Mouse (Mus musculus) limb, embryonic 13.5 days (tissue): Measurements from ENCODE around the gene Sec13. TPM values are rescaled to one million over a fixed set of nuclear protein-coding genes. Genes with fewer than 3 reads are reported as not detected.

Experiments
- ATAC-seq: fragments of 200-750 bp; cut with Nextera tagmentation; 2 replicates; pipeline ENCODE4 v1.8.0; 2017; ENCODE audit warnings: low read depth, moderate number of reproducible peaks, moderate TSS enrichment; ENCODE audit not compliant: low FRiP score
- H3K27ac ChIP-seq: fragments of 300-500 bp; sonication (generic); 2 replicates; pipeline ENCODE4 v1.5.1; 2015; ENCODE audit warnings: inconsistent platforms, mild to moderate bottlenecking, moderate library complexity
- H3K27me3 ChIP-seq: fragments of 300-500 bp; sonication (generic); 2 replicates; pipeline ENCODE4 v1.6.1; 2015; ENCODE audit warnings: mild to moderate bottlenecking, inconsistent platforms
- H3K36me3 ChIP-seq: fragments of 300-500 bp; sonication (generic); 2 replicates; pipeline ENCODE4 v1.6.1; 2015; ENCODE audit warnings: inconsistent platforms, mild to moderate bottlenecking, moderate library complexity
- H3K4me1 ChIP-seq: fragments of 300-500 bp; sonication (generic); 2 replicates; pipeline ENCODE4 v1.6.1; 2015; ENCODE audit warnings: inconsistent platforms
- H3K4me2 ChIP-seq: fragments of 300-500 bp; sonication (generic); replicated peaks from 2 replicates; pipeline ENCODE4 v1.6.1; 2015; ENCODE audit warnings: inconsistent platforms, mild to moderate bottlenecking, moderate library complexity
- H3K4me3 ChIP-seq: fragments of 300-500 bp; sonication (generic); 2 replicates; pipeline ENCODE4 v1.5.1; 2015; ENCODE audit warnings: moderate library complexity, mild to moderate bottlenecking, inconsistent platforms
- H3K9ac ChIP-seq: fragments of 300-500 bp; sonication (generic); 2 replicates; pipeline ENCODE4 v1.6.1; 2015; ENCODE audit warnings: mild to moderate bottlenecking, inconsistent platforms
- H3K9me3 ChIP-seq: fragments of 300-500 bp; sonication (generic); 2 replicates; pipeline ENCODE4 v1.6.1; 2016; ENCODE audit warnings: inconsistent platforms
- WGBS: fragments of 180-500 bp; shearing (Covaris S2); methylation state at CpG from one replicate; pipeline ENCODE4 v1.1.7; 2015; 5-methylcytosine and 5-hydroxymethylcytosine counted together
- polyA plus RNA-seq: library from polyadenylated mRNA; unstranded; fragments of >200 nt; fragmentation: Nextera tagmentation; extraction: Ambion mirVana; gene quantifications from 2 replicates; pipeline ENCODE4 v1.2.1, GENCODE M21; 2015

The Sec13 gene
- polyA plus RNA-seq, 1 experiment from 2014 or later, result 321 TPM

DNA sequence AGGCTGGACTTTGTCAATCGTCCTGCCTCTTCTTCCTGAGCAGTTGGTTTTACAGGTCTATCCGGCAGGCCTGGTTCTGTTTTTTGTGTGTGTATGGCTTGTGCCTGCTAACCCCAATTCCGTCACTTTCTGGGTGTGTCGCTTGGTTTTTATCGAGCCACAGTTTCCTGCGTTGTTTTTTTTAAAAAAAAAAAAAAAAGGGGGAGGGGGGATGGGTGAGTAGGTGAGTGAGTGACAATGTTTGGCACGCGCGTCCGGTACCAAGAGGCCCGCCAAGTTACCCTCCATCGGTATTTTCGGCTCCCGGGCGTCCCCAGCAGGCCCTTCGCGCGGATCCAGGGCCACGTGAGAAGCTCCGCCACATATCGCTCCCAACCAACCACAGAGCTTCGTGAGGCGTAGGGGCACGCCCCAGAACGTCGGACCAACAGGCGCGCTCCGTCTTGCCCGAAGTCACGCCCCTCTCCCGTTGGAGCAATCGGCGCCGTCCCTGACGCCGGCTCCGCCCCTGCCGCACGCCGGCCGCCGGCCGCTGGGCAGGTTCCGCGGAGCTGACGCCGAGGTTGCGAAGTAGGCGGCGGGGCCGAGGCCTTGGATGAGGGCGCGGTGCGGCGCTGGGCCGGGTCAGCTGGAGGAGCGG, 43.8 kb downstream of the Sec13 start, which contains the start of gene Tatdn2:
Tatdn2 (plus strand) TSS at position 469 of the 640 bp plus-strand sequence.
- H3K9ac ChIP-seq, result peak within 1 kb of the TSS; percentile 88

GRCm38 (mm10) chr6:113695766-113696355, 44.7 kb downstream of the Sec13 start:
- Histone ChIP-seq H3K9me3 (no peaks in the 10 kb centered on the region), H3K9ac (peak overlapping the region; percentile 55), H3K27me3 (no peaks in the 10 kb centered on the region), H3K36me3 (peaks cover 14% of the 10 kb centered on the region), H3K4me2 (peak overlapping the region; percentile 60), H3K4me1 (peaks cover 32% of the 10 kb centered on the region), H3K4me3 (peak overlapping the region; percentile 93), H3K27ac (peak overlapping the region; percentile 84)
- WGBS, result 23% methylated on average over 4 of the region's 4 CpGs
- ATAC-seq, result no peak

More for the DNA sequence above, 43.8 kb downstream of the Sec13 start, which contains the start of gene Tatdn2:
- Histone ChIP-seq H3K36me3 (peaks cover 23% of the 10 kb centered on the region), H3K9me3 (no peaks in the 10 kb centered on the region), H3K27me3 (no peaks in the 10 kb centered on the region), H3K27ac (peak within 1 kb of the TSS; percentile 84), H3K4me3 (peak within 1 kb of the TSS; percentile 93), H3K4me2 (peak within 1 kb of the TSS; percentile 97), H3K4me1 (peaks cover 31% of the 10 kb centered on the region)
- peak; percentile 99 for ATAC-seq
- WGBS, result 0% methylated on average over 53 of the region's 58 CpGs

DNA sequence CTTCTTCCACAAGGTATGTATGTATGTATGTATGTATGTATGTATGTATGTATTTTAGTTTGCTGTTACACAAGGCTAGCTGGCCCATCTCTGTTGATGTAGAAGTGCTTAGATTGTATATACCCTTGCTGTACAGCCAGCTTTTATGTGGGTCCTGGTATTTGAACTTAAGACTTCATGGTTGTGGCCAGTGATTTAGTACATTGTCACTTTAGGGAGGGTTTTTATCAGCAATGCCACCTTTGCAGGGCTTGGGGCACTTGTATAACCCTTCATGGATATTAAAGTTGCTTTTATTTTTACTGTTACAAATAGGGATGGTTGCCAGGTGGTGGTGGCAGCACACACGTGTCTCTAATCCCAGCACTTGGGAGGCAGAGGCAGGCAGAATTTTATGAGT, 45.3 kb downstream of the Sec13 start:
- H3K4me2 ChIP-seq, result no peak overlapping the region
- H3K4me3 ChIP-seq, result no peak overlapping the region
- H3K4me1 ChIP-seq, result peaks cover 37% of the 10 kb centered on the region
- 26% methylated on average over 1 of the region's 1 CpGs for WGBS
- no peaks in the 10 kb centered on the region for H3K27me3 ChIP-seq
- no peak overlapping the region for H3K9ac ChIP-seq
- ATAC-seq, result no peak
- no peaks in the 10 kb centered on the region for H3K9me3 ChIP-seq
- peaks cover 8% of the 10 kb centered on the region for H3K36me3 ChIP-seq
- no peak overlapping the region for H3K27ac ChIP-seq

DNA sequence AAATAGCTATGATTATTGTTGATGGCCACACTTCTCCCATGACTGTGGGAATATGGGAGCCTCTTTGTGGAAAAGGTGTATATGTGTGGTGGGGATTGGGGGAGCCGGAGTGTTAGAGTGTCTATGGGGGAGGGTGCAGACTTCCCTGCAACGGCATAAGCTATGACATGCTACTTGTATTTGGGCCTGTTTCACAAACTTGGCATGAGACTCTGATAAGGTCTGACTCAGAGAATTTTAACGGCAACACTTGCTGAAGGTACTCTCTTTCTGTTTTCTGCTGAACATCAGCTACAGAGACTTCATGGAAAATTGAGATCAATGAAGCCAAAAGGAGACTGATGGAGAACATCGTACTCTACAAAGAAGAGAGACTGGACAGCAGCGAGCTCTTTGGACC, 47.2 kb downstream of the Sec13 start:
- no peak for ATAC-seq
- no peak overlapping the region for H3K27ac ChIP-seq
- no peaks in the 10 kb centered on the region for H3K27me3 ChIP-seq
- H3K9me3 ChIP-seq, result no peaks in the 10 kb centered on the region
- H3K36me3 ChIP-seq, result no peaks in the 10 kb centered on the region
- H3K4me2 ChIP-seq, result no peak overlapping the region
- 94% methylated on average over 5 of the region's 5 CpGs for WGBS
- peaks cover 28% of the 10 kb centered on the region for H3K4me1 ChIP-seq
- H3K9ac ChIP-seq, result no peak overlapping the region
- H3K4me3 ChIP-seq, result no peak overlapping the region

DNA sequence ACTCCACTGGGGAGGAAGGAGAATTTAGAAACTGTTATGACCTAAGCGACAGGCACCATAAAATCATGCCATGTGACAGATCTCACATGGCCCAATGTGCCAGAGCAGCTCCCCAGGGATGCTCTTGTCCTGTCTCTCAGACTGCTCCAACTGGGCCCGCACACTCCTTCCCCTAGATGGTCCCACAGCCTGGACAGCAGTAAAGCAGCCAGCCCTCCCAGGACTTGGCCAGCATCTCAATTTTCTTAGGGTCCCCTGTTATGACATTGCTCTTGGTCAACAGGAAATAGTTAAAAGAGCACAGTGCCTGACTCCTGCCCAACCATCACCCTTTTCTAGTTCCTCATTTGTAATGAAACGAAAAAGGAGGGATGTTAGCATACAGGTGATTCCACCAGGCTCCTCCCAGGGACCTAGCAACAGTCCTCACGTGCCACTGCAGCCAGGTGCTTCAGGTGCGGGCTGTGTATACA, 47.8 kb downstream of the Sec13 start:
- Histone ChIP-seq H3K9me3 (no peaks in the 10 kb centered on the region), H3K27me3 (no peaks in the 10 kb centered on the region), H3K4me1 (peaks cover 21% of the 10 kb centered on the region), H3K4me2 (no peak overlapping the region), H3K27ac (no peak overlapping the region), H3K4me3 (no peak overlapping the region), H3K9ac (no peak overlapping the region), H3K36me3 (no peaks in the 10 kb centered on the region)
- no peak for ATAC-seq
- 73% methylated on average over 5 of the region's 5 CpGs for WGBS

GRCm38 (mm10) chr6:113691084-113691462, 49.5 kb downstream of the Sec13 start:
- no peaks in the 10 kb centered on the region for H3K36me3 ChIP-seq
- H3K4me1 ChIP-seq, result peaks cover 17% of the 10 kb centered on the region
- no peaks in the 10 kb centered on the region for H3K27me3 ChIP-seq
- 65% methylated on average over 4 of the region's 4 CpGs for WGBS
- H3K9ac ChIP-seq, result peak overlapping the region; percentile 35; the same call in 1 of the 2 replicates
- H3K27ac ChIP-seq, result 0 out of 2 replicates have a peak overlapping the region, but pooled peaks have one; percentile 61
- no peak for ATAC-seq
- H3K4me2 ChIP-seq, result no peak overlapping the region; the same call in 1 of the 2 replicates
- H3K4me3 ChIP-seq, result no peak overlapping the region
- no peaks in the 10 kb centered on the region for H3K9me3 ChIP-seq

DNA sequence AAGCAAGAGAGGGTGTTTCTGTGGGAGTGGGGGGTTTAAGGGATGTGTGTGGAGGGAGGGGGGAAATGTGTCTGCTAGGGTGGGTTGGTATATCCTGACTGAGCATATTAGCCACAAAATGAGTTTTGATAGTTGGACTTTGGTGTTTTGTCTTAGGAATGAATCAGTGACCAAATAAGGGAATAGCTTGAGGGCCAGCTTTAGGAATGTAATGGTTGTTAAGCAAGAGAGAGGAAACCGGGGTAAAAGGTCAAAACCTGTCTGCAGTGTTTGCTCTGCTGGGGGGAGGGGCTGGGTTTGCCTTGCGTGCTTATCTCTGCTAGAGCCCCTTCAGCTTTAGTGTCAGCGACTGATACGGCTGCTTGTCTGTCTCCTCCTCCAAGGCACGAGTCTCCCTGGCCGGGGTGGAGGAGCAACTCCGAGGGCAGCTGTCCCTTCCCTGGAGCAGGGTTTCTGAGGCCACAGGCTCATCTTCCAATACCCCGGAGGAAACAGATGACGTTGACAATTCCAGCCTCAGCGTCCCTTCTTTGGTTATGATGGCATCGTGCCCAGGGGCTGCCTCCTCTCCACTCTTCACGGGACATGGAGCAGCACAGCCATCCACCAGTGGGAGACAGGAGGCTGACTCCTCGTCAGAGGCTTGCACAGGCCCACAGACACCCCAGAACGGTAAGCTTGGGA, 50.0 kb downstream of the Sec13 start:
- peaks cover 15% of the 10 kb centered on the region for H3K4me1 ChIP-seq
- 3% methylated on average over 14 of the region's 14 CpGs for WGBS
- H3K4me2 ChIP-seq, result peak overlapping the region; percentile 41
- peak; percentile 71 for ATAC-seq
- H3K27ac ChIP-seq, result peak overlapping the region; percentile 61; the same call in 1 of the 2 replicates
- H3K27me3 ChIP-seq, result no peaks in the 10 kb centered on the region
- H3K36me3 ChIP-seq, result no peaks in the 10 kb centered on the region
- peak overlapping the region; percentile 35; the same call in 1 of the 2 replicates for H3K9ac ChIP-seq
- H3K9me3 ChIP-seq, result no peaks in the 10 kb centered on the region
- H3K4me3 ChIP-seq, result no peak overlapping the region

DNA sequence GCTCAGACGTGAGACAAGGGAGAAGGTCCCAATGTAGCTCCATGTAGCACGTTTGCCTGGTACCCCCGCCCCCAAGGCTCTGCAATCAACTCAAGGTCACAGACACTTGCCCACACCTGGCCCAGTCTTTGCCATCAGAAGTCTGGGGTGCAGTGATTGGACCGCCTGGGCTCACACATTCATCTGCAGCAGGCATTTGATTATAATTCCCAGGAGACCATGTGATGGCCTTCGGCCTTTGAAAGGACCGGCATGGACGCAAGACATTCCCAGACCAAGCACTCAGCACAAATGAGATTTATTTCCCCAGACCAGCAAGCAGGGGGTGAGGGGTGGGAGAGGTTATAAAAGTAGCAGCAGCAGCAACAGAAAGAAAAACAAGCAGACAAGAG, 50.5 kb downstream of the Sec13 start:
- Histone ChIP-seq H3K36me3 (no peaks in the 10 kb centered on the region), H3K4me1 (peaks cover 15% of the 10 kb centered on the region), H3K27me3 (no peaks in the 10 kb centered on the region), H3K27ac (peak overlapping the region; percentile 61; the same call in 1 of the 2 replicates), H3K4me3 (no peak overlapping the region), H3K4me2 (peak overlapping the region; percentile 41), H3K9me3 (no peaks in the 10 kb centered on the region), H3K9ac (peak overlapping the region; percentile 19; the same call in 1 of the 2 replicates)
- 4% methylated on average over 7 of the region's 7 CpGs for WGBS
- ATAC-seq, result peak; percentile 26; the same call in 1 of the 2 replicates

DNA sequence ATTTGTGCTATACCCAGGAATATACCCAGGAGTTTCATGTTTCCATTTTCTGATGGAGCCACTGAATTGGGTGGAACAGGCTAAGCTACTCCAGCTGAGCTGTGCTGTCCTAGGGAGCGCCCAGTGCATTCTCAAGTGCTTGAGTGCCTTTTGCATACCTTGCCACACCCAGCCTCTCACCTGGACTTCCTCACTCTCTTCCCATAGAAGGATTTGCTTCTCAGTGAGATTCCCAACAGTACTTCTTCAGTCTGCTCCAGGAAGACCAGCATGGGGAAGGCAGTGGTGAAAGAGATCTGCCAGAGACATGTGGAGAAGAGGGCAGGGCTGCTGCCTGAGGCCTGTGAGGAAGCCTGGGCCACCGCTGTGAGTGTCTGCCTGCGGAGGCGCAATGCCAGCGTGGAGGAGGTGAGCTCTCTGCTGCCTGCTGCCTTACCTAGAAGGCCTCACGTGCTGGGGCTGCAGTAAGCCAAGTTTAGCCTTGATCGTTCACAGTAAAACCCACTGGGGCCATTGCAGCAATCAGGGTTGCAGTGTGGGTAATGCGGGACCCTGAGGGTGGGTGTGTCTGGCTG, 53.9 kb downstream of the Sec13 start:
- Histone ChIP-seq H3K4me2 (no peak overlapping the region), H3K27ac (no peak overlapping the region), H3K4me3 (no peak overlapping the region), H3K9me3 (no peaks in the 10 kb centered on the region), H3K9ac (no peak overlapping the region), H3K27me3 (no peaks in the 10 kb centered on the region), H3K36me3 (no peaks in the 10 kb centered on the region), H3K4me1 (peaks cover 15% of the 10 kb centered on the region)
- ATAC-seq, result no peak
- WGBS, result 42% methylated on average over 8 of the region's 8 CpGs

GRCm38 (mm10) chr6:113683081-113683825, 57.3 kb downstream of the Sec13 start:
- no peaks in the 10 kb centered on the region for H3K36me3 ChIP-seq
- no peak overlapping the region for H3K4me2 ChIP-seq
- H3K27me3 ChIP-seq, result no peaks in the 10 kb centered on the region
- ATAC-seq, result no peak
- no peak overlapping the region for H3K4me3 ChIP-seq
- H3K27ac ChIP-seq, result no peak overlapping the region
- WGBS, result 88% methylated on average over 10 of the region's 10 CpGs
- no peak overlapping the region for H3K9ac ChIP-seq
- H3K4me1 ChIP-seq, result no peaks in the 10 kb centered on the region
- H3K9me3 ChIP-seq, result no peaks in the 10 kb centered on the region

DNA sequence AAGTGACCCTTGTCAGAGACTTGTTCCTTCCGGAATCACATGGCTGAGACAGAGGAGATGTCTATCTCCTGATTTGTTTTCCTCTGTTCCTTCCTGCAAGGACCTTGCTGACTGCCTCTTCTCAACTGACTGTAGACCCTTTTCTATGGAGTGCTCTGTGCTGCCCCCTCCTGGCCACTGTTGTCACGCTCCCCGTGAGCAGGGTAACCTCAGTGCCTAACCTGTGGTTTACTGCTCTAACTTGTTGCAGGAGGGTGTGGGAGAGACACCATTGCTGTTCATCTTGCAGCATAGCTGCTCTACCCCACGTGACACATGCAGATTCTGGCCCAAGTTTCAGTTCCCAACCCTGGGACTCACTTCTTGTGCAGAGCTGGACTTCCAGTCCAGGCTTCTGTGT, 59.3 kb downstream of the Sec13 start:
- Histone ChIP-seq H3K27ac (no peak overlapping the region), H3K36me3 (no peaks in the 10 kb centered on the region), H3K4me2 (no peak overlapping the region), H3K9ac (no peak overlapping the region), H3K4me3 (no peak overlapping the region), H3K27me3 (no peaks in the 10 kb centered on the region), H3K9me3 (no peaks in the 10 kb centered on the region), H3K4me1 (peaks cover 3% of the 10 kb centered on the region; the same call in 1 of the 2 replicates)
- ATAC-seq, result no peak
- WGBS, result 20% methylated on average over 4 of the region's 4 CpGs
